Mouse (Mus musculus): ENCODE measurements around the gene Gucy2g.
A peak's percentile ranks its signal among the peaks of the same experiment; 100 is the strongest.

The Gucy2g gene

DNA sequence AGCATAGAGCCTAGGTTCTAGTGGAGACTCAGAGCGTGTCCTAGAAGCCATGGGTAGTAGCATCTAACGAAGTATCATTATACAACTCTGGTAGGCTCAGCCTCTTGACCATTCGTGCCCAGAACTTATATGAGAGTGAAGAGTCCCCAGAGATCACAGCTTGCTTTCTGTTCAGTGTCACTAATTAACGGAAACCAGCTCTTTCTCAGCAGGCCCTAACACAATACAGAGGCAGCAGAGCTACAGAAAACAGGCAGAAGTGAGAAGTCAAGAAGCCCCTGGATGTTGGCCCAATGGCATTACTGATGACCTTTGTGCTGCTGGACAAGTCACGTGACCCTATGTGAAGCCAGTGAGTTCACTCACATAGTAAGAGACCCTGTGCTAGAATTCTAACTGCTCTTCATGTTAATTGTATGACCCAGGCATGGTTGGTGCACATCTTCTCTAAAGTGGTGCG lies at the start of gene Gucy2g:
Gene Gucy2g (minus strand): TSS at position 51 of the 460 bp plus-strand sequence.
- DNase-seq (ENCODE audit: low spot score in 2 of 2), result no peak

DNA sequence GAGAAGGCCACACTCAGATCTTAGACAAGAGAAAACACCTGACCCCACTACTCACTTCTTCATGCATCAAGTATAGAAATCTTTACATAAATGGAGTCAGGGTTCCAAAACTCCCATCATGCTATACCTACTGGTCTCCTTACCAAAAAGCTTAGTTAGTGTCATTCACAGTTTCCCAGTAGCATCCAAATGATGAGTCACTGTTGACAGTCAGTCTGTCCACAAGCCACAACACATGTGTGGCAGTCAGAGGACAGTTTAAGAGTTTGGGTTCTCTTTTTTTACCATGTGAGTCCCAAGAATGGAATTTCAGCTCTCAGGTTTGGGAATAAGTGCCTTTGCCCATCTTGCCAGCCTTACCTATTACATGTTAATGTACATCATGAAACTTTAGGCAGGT lies 47.9 kb upstream of the Gucy2g start:
- DNase-seq (ENCODE audit: low spot score in 2 of 2), result no peak

DNA sequence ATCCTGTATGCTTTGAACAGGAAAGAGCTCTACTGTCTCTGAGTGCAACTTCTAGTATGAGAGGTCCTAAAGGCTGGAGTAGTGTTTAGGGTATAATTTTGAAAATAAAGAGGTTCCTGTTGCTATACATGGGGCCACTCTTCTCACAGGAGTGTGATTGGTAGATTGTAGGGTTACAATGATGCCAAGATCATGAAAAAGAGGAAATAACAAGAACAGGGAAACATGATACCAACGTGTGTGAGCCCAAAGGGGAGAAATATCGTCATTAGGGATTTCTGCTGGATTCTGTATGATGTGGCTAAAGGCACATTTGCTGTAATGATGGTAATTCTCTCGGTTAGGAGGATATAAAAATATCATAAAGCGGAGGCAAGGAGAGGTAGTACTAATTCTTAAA lies 45.0 kb upstream of the Gucy2g start:
- DNase-seq (ENCODE audit: low spot score in 2 of 2), result no peak

DNA sequence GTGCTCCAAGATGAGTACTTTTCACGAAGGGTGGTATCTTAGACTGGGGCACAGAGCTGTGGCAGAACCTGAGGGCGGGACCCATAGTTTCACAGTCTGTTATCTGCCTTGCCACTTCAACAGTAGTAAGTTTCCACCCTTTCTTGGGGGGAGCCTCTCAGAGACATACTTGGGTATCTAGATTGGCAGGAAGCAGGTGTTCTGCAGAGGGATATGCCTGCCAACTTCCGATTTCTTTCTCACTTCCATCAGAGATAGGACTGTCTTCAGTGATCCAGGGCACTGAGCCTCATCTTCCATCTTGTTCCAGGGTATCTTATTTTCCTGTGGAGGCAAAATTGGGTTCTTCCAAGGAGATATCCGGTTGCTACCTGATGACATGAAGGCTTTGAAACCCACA lies 43.1 kb upstream of the Gucy2g start:
- no peak for DNase-seq (ENCODE audit: low spot score in 2 of 2)

DNA sequence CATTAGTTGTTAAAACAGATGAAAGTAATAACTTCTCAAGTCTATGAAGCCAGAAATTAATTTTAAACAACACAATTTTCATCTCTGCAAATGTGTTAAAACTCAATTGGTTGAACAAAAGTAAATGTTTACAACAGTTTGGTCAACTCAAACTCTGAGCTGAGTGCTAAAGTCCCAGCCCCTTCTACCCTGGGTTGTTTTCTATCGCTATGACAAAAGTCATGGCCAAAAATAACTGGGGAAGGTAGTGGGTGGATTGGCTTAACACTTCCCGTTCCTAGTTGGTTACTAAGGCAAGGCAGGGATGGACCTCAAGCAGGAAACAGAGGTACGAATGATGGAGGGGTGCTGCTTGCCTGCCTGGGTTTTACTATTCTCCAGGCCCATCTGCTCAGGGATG lies 35.7 kb upstream of the Gucy2g start:
- no peak for DNase-seq (ENCODE audit: low spot score in 2 of 2)

DNA sequence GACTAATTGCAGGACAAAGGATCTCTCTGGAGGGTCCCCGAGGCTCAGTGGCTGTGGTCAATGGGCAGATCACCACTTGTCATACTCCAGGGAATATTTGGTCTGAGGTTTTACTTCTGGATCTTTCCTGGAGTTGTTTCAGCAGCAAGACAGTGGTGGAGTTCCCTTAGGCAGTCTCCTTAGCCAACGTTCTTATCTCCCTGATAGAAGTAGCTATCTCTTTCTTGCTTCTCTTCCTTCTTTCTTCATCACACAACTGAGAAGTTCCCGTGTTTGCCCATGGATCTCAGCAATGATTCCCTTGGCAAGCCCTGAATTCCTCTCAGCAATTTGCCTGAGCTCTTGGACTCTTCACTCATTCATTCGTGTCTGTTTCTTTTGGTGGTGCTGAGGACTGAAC lies 35.1 kb upstream of the Gucy2g start:
- no peak for DNase-seq (ENCODE audit: low spot score in 2 of 2)

DNA sequence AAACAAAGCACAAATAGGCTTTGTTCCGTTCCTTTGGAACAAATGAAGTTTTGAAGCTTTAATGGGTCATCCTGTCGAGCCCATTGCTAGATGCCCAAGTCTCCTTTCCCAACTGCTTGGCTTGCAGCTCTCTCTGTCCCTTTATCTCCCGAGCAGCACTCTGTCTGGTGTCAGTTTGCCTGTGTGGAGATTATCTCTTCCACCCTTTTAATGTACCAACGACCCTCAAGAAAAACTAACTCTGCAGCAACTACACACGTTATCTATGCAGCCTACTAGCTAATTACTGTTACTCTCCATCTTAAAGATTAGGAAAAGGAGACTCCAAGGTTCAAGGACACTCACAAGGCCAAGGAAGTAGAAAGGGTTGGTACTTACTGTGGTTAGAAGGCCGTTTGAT lies 32.3 kb upstream of the Gucy2g start:
- no peak for DNase-seq (ENCODE audit: low spot score in 2 of 2)

DNA sequence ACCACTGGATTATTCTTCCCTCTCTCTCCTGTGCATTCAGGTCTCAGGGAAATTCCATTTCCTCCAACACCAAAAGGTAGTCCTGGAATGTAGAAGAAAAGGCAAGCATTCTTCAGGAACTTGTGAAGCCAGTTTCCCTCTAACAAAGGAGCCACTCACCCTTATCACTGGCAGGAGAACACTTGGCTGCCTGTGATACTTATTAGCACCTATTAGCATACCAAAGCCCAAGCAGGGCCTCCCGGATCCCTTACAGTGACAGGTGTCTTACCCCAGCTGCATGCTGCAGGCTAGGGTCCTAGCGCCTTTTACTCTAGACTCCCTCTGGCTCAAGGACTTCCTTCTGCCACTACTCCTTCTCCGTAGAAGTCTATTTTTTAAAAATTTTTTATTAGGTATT lies 30.4 kb upstream of the Gucy2g start:
- no peak for DNase-seq (ENCODE audit: low spot score in 2 of 2)

DNA sequence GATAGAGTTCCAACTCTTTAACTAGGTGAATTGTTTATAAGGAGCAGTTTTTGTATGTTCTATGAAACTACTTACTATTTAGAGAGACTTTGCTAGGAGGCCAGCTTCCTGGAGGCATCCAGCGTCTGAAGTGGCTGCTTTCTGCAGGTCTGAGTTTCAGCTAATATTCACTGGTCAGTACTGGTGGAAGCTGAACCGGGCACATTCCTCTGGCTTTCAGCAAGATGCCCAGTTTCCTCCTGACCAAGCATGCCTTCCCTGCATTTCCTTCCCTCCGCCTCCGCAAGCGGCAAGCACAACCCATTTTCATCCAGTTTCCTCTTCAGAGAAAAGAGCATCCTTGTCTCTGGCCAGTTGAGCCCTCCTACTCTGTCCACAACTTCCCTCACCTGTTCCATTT lies 28.0 kb upstream of the Gucy2g start:
- DNase-seq (ENCODE audit: low spot score in 2 of 2), result no peak

DNA sequence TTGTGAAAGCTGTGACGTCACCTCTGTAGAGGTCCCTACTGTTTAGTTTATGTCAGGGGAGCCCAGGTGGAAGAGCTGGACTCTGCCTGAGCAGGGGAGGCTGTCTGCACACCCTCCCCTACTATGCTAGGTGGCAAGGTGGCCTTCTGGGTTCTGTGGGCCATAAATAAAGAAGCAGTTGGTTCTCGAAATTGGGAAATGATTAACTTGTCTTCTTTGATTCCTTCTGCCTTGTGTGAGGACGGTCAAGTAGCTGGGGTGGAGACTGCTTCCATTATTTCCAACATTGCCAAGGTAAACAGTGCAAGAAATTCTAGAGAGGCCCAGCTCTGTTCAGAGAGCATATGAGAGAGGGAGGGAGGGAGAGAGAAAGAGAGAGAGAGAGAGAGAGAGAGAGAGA lies 27.1 kb upstream of the Gucy2g start:
- DNase-seq (ENCODE audit: low spot score in 2 of 2), result no peak

DNA sequence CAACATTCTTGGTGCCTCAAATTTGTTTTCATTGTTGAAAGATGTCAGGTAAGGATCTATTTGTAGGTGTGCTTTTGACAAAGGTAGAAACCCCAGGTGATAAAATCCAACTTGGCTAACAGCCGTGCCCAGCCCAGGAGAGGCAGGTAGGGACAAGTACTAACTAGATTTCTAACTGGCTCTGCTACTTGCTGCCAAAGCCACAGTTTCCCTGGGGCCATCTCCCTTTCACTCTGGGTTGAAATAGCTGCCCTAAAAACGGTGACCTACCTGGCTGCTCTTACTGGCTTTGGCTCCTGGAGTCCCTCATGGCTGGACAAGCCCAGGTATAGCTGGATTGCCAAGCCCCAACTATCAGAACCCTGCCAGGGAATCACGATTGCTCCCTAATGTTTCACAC lies 25.8 kb upstream of the Gucy2g start:
- no peak for DNase-seq (ENCODE audit: low spot score in 2 of 2)

DNA sequence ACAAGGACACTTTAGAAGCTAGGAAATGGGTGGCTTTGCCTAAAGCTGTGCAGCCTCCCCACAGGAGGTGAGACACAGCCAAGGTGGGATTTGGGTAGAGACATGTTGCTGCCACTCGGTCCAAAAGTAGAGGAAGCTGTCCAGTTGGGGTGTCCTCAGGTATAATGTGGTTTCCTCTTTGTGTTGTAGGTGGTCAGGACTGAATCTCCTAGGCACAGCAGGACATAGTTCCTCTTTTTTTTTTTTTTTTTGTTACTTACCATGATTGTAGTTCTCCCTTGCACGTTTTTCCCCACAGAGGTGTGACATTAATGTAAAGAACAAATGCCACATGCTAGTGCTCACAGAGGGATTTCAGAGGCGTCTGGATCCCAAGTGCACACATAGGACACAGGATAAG lies 24.2 kb upstream of the Gucy2g start:
- DNase-seq (ENCODE audit: low spot score in 2 of 2), result no peak

DNA sequence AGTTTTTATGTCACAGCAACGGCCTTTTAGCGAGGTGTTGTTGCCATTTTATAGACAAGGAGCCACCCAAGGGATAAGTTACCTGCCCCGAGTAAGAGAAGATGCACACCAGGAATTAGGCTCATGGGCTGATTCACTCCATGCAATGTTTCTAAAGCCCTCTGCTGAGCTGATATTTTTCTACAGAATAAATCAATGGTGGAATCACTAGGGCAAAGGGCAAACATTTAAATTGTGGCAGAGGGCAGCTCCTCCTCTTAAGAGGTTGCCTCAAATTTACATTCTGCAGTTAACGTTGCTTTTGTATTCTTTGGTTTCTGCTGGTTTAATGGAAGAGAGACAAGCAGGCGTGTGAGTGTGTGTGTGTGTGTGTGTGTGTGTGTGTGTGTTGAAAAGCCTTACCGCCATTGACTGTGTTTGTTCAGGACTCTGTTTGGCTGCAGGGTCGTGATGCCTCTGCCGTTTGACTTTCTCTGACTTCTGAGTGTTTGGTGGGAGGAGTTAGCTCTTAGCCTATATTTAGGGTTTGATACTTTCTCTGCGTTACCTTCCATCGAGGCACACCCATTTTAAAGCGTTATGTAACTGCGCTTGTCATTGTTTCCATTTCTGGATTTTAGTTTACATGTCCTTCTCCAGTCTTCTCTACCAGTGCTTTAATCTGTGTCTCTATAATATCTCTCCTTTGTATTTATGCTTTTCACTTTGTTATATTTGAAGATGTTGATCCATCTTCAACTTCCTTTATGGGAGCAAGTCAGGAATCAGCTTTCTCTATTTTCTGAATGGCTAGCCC lies 19.6 kb upstream of the Gucy2g start:
- DNase-seq (ENCODE audit: low spot score in 2 of 2), result no peak

DNA sequence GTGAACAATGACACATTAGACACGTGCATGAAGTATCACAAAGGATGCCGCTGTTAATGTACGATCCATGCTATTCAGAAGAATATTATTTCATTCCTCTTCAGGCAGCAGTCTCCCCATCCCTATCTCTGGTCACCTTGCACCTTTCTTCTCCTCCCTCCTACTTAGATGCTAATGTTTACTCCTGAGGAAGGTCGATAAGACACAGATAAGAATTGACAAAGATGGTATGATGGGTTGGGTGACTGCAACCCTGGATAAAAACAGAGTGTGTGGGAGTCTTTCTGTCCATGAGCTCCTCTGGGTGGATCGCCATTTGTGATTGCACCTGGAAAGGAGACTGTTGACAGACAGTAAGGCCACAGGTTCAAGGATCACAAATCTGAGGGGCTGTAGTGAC lies 17.5 kb upstream of the Gucy2g start:
- DNase-seq (ENCODE audit: low spot score in 2 of 2), result no peak

DNA sequence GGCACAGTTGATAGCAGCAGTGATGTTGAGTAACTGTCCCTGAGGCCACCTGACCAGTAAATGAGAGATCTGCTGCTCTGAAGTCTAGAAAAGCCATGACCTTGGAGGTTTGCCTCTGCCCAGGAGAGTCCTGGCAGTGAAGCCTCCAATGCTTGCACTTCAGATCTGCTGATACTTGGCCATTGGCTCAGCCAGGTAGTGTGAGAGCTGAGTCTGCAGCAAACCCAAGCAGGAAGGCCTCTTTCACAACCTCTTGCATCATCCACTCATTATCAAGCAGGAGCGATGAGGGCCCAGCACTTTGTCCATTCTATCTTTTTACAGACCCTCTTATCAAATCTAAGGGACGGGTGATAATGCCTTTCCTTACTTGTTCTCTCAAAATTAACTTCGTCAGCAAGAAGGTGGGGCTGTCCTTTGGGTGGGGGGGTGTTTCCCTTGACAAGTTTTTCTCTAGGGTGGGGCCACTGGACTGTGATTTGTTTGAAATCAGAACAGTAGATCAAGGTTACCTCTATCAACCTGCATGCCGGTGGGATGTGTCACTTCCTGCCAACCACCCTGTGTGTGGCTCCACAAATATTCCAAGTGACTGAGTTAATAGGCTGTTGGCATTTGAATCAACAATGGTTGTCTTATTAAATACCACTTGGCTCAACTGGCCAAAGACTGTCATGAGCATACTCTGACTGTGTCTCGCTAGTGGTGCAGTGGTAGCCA lies 16.8 kb upstream of the Gucy2g start:
- no peak for DNase-seq (ENCODE audit: low spot score in 2 of 2)

DNA sequence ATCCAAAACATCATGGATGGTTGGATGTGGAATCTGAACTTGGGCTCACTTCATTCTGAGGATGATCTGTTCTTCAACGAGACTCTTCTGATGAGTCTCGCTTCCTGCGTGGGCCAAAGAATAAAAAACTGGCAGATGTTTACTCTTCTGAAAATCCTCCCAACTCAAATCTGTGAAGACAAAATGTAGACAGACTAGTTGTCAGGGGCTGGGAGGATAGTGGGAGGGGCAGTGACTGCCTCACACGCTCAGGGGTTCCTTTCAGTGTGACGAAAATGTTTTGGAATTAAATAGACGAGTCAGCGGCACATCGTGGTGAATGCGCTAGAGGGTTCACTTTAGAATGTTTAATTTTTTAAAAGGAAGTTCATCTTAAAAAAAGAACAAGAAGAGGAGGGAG lies 15.1 kb upstream of the Gucy2g start:
- DNase-seq (ENCODE audit: low spot score in 2 of 2), result peak; percentile 33 to 52

DNA sequence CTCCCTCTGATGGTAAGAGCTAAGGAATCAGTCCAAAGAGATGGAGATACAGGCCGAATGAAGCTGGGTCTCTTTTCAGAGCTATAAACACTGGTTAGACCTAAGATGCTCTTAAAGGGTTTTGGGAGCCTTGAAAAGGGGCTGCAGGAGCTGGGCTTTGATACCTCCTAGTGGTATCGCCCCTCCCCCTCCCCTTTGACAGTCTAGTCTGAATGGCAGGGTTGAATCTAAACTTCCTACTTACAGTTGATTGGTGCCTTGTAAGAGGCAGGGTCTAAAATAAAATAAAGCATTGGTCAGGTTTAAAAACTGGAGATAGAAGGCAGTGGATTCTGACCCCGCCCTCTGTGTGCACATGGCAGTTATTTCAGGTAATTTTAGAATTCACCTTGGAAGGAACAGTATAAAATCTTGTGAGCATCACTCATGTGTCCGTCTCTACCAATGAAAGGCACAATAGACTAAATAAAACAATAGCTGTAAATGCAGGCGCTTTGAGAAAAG lies 13.5 kb upstream of the Gucy2g start:
- DNase-seq (ENCODE audit: low spot score in 2 of 2), result no peak

DNA sequence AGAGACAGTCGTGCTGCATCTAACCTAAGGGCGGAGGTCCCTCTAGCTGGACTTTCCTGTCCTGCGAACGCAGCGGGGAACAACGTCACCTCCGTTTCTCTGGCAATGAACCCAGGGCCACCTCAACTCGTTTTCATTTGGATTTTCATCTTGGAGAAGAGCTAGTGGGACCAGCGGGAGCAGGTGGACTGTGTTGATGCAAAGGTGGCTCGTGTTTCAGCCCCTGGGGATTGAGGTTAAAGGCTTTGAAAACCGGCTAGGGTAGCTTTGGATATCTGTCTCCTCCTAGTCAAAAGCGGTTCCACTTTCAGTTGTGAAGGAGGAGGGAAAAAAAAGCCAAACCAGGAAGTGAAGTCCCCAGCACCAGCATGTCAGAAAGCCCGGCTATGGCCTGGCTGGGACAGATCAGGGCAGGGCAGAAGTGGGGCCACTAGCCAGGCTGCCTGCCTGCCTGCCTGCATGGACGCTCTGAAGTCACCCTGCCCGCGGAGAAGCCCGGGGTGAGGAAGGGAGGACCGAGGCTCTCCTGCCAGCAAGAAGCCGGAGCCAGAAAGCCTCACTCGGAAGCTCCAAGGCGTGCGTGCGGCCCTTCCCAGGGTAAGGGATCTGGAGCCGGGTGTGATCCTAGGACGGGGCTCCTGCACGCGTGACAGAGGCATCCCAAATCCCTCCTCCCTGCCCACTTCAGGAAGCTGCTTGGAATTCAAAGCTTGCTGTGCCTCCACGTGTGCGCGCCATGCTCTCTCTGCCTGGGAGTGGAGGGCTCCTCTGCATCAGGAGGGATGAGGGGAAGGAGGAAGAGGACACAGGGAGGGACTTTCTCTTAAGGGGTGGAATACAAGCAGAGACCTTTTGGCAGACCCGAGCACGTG lies 12.8 kb upstream of the Gucy2g start:
- DNase-seq (ENCODE audit: low spot score in 2 of 2), result peak; percentile 42 to 51

DNA sequence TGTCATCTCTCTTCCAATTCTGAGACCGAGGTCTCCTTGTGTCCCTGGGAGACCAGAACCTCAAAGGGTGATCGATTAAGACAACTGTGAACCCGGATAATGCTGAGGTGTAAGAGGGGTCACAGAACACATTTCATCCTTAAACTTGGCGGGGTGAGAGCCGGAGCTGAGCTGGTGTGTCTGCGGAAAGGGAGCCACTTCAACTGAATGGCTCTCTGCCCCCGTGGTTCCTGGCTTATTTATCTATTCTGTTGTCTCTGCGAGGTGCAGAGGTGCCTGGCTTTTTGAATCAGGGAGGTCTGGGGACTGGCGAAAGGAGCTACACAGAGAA lies 12.2 kb upstream of the Gucy2g start:
- DNase-seq (ENCODE audit: low spot score in 2 of 2), result no peak

DNA sequence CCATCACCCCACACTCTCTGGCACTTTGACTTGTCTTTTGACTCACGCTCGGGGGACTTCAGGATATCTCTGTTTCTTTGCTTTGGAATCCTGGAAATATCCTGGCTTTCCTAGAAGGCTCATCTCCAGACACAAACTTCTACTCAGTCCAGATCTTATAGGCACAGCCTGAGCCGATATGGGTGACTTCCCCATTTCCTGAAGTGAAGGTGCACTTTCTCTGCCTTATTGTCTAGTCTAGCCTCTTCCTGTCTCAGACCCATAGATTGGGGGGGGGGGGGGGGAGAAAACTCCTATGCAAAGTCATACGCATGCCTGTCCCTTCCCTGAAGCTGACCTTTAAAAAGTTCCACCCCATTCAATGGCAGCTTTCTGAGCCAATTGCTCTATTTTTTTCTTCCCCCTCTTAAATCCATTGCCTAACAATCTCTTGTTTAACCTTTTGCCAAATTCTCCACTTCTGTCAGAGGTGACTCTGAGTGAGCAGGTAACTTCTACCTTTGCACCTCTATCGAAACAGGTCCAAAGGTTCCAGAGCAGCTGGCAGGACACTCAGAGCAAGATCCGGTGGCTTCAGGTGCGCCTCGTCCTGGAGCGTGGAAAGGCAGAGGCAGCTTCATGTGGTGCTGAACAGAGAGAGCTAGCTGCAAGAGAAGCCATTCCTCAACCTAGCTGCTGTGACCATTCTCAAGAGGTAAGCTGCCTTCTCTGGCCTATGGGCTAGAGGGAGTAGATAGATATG lies 10.5 kb upstream of the Gucy2g start, which contains the start of gene Acsl5:
Gene Acsl5 (plus strand): TSS at position 556 of the 742 bp plus-strand sequence.
- no peak for DNase-seq (ENCODE audit: low spot score in 2 of 2)

DNA sequence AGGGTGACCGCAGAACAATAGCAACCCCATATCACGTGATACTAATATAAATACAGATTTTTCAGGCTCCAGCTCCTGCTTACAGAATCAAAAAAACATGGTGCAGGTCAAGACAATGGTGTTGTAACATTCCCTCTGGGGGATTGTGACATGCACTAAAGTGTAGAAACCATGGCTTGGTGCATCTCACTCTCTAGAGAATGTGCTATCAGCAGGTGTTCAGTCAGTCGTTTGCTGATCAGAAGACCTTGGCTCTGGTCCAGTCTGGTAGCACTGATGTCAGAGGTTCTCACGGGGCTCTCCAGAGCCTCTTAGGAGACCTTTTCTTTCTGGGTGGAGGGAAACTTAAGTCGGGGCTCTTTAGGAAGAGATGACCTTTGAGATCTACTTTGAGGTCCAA lies 9.4 kb upstream of the Gucy2g start:
- DNase-seq (ENCODE audit: low spot score in 2 of 2), result no peak
